Mouse (Mus musculus) embryonic facial prominence, embryonic 15.5 days (tissue): ENCODE data around the gene Mmp24. TPM values are rescaled to one million over a fixed set of nuclear protein-coding genes. Genes with fewer than 3 reads are reported as not detected.

Experiments
- ATAC-seq: fragments of 200-750 bp; cut with Nextera tagmentation; 2 replicates; pipeline ENCODE4 v1.8.0; 2017; ENCODE audit warnings: low read depth, moderate TSS enrichment; ENCODE audit not compliant: insufficient number of reproducible peaks, low FRiP score, low TSS enrichment
- H3K27ac ChIP-seq: fragments of 300-500 bp; sonication (generic); replicated peaks from 2 replicates; pipeline ENCODE4 v1.5.1; 2015; ENCODE audit warnings: mild to moderate bottlenecking, inconsistent platforms
- H3K27me3 ChIP-seq: fragments of 300-500 bp; sonication (generic); 2 replicates; pipeline ENCODE4 v1.6.1; 2015; ENCODE audit warnings: inconsistent platforms
- H3K36me3 ChIP-seq: fragments of 300-500 bp; sonication (generic); 2 replicates; pipeline ENCODE4 v1.6.1; 2015; ENCODE audit warnings: mild to moderate bottlenecking, inconsistent platforms
- H3K4me1 ChIP-seq: fragments of 300-500 bp; sonication (generic); 2 replicates; pipeline ENCODE4 v1.6.1; 2015; ENCODE audit warnings: inconsistent platforms
- H3K4me2 ChIP-seq: fragments of 300-500 bp; sonication (generic); replicated peaks from 2 replicates; pipeline ENCODE4 v1.6.1; 2015; ENCODE audit warnings: mild to moderate bottlenecking, inconsistent platforms
- H3K4me3 ChIP-seq: fragments of 300-500 bp; sonication (generic); replicated peaks from 2 replicates; pipeline ENCODE4 v1.5.1; 2015; ENCODE audit warnings: mild to moderate bottlenecking, inconsistent platforms
- H3K9ac ChIP-seq: fragments of 300-500 bp; sonication (generic); 2 replicates; pipeline ENCODE4 v1.6.1; 2015; ENCODE audit warnings: inconsistent platforms
- H3K9me3 ChIP-seq: fragments of 300-500 bp; sonication (generic); replicated peaks from 2 replicates; pipeline ENCODE4 v1.6.1; 2016; ENCODE audit warnings: inconsistent platforms
- WGBS: fragments of 180-500 bp; shearing (Covaris S2); methylation state at CpG from one replicate; pipeline ENCODE4 v1.1.7; 2015; 5-methylcytosine and 5-hydroxymethylcytosine counted together
- polyA plus RNA-seq: library from polyadenylated mRNA; unstranded; fragments of >200 nt; fragmentation: Nextera tagmentation; extraction: Ambion mirVana; gene quantifications from 2 replicates; pipeline ENCODE4 v1.2.1, GENCODE M21; 2015

Mmp24 gene
- polyA plus RNA-seq, 1 experiment from 2014 or later: 0.11 TPM

GRCm38 (mm10) chr2:155817301-155818245, 42.4 kb downstream of the Mmp24 start:
- Histone ChIP-seq H3K9ac (no peak overlapping the region), H3K4me3 (peak overlapping the region; percentile 78), H3K4me1 (peaks cover 18% of the 10 kb centered on the region), H3K4me2 (no peak overlapping the region), H3K36me3 (peaks cover 30% of the 10 kb centered on the region), H3K27me3 (no peaks in the 10 kb centered on the region), H3K9me3 (no peaks in the 10 kb centered on the region), H3K27ac (no peak overlapping the region)
- no peak for ATAC-seq
- 81% methylated on average over 10 of the region's 10 CpGs for WGBS

GRCm38 (mm10) chr2:155818596-155819391, 43.7 kb downstream of the Mmp24 start:
- peak overlapping the region; percentile 78 for H3K4me3 ChIP-seq
- ATAC-seq: peak; percentile 92
- under 1% methylated on average over 37 of the region's 37 CpGs for WGBS
- peaks cover 42% of the 10 kb centered on the region for H3K36me3 ChIP-seq
- no peaks in the 10 kb centered on the region for H3K27me3 ChIP-seq
- H3K9ac ChIP-seq: peak overlapping the region; percentile 74
- no peaks in the 10 kb centered on the region for H3K9me3 ChIP-seq
- H3K4me1 ChIP-seq: peaks cover 18% of the 10 kb centered on the region
- H3K4me2 ChIP-seq: peak overlapping the region; percentile 76
- peak overlapping the region; percentile 82 for H3K27ac ChIP-seq

GRCm38 (mm10) chr2:155819392-155819448, 44.1 kb downstream of the Mmp24 start, which contains the start of gene BC029722:
TSS of gene BC029722 (minus strand) at chr2:155819426.
- Histone ChIP-seq H3K9ac (peak within 1 kb of the TSS; percentile 74), H3K9me3 (no peaks in the 10 kb centered on the region), H3K4me1 (peaks cover 18% of the 10 kb centered on the region), H3K36me3 (peaks cover 46% of the 10 kb centered on the region), H3K27ac (peak within 1 kb of the TSS; percentile 82), H3K4me3 (peak within 1 kb of the TSS; percentile 78), H3K4me2 (peak within 1 kb of the TSS; percentile 76), H3K27me3 (no peaks in the 10 kb centered on the region)
- ATAC-seq: no peak

GRCm38 (mm10) chr2:155819449-155820251, 44.5 kb downstream of the Mmp24 start:
- H3K4me3 ChIP-seq: peak overlapping the region; percentile 78
- ATAC-seq: no peak
- peak overlapping the region; percentile 82 for H3K27ac ChIP-seq
- WGBS: 56% methylated on average over 6 of the region's 6 CpGs
- H3K9me3 ChIP-seq: no peaks in the 10 kb centered on the region
- peak overlapping the region; percentile 76 for H3K4me2 ChIP-seq
- peaks cover 18% of the 10 kb centered on the region for H3K4me1 ChIP-seq
- 0 out of 2 replicates have a peak overlapping the region, but pooled peaks have one; percentile 6 for H3K9ac ChIP-seq
- peaks cover 46% of the 10 kb centered on the region for H3K36me3 ChIP-seq
- no peaks in the 10 kb centered on the region for H3K27me3 ChIP-seq

- 79% methylated on average over 5 of the region's 5 CpGs for WGBS
- no peak overlapping the region for H3K4me3 ChIP-seq
- H3K9ac ChIP-seq: no peak overlapping the region
- ATAC-seq: no peak
- H3K4me1 ChIP-seq: peaks cover 25% of the 10 kb centered on the region
- H3K36me3 ChIP-seq: peaks cover 46% of the 10 kb centered on the region
- H3K9me3 ChIP-seq: no peaks in the 10 kb centered on the region
- no peak overlapping the region for H3K4me2 ChIP-seq
- no peaks in the 10 kb centered on the region for H3K27me3 ChIP-seq
- no peak overlapping the region for H3K27ac ChIP-seq
Measured at GRCm38 (mm10) chr2:155820779-155821178, 45.6 kb downstream of the Mmp24 start.

- Histone ChIP-seq H3K36me3 (peaks cover 46% of the 10 kb centered on the region), H3K27me3 (no peaks in the 10 kb centered on the region), H3K4me1 (peaks cover 25% of the 10 kb centered on the region), H3K4me2 (no peak overlapping the region), H3K4me3 (no peak overlapping the region), H3K27ac (no peak overlapping the region), H3K9ac (no peak overlapping the region), H3K9me3 (no peaks in the 10 kb centered on the region)
- WGBS: 93% methylated on average over 8 of the region's 8 CpGs
- ATAC-seq: no peak
Measured at GRCm38 (mm10) chr2:155823722-155824121, 48.6 kb downstream of the Mmp24 start.

- Histone ChIP-seq H3K27ac (peak overlapping the region; percentile 94), H3K4me2 (peak overlapping the region; percentile 82), H3K36me3 (peaks cover 31% of the 10 kb centered on the region), H3K9ac (peak overlapping the region; percentile 87), H3K4me1 (peaks cover 18% of the 10 kb centered on the region), H3K4me3 (peak overlapping the region; percentile 85), H3K27me3 (no peaks in the 10 kb centered on the region), H3K9me3 (no peaks in the 10 kb centered on the region)
- peak; percentile 21 for ATAC-seq
- WGBS: 2% methylated on average over 52 of the region's 52 CpGs
Measured at GRCm38 (mm10) chr2:155825904-155826629, 50.9 kb downstream of the Mmp24 start.

GRCm38 (mm10) chr2:155826630-155827424, 51.7 kb downstream of the Mmp24 start, which contains the start of gene Eif6:
TSS of gene Eif6 (minus strand) at chr2:155826925.
- Histone ChIP-seq H3K27ac (peak within 1 kb of the TSS; percentile 94), H3K4me1 (peaks cover 18% of the 10 kb centered on the region), H3K9ac (peak within 1 kb of the TSS; percentile 87), H3K36me3 (peaks cover 23% of the 10 kb centered on the region), H3K4me2 (peak within 1 kb of the TSS; percentile 82), H3K9me3 (no peaks in the 10 kb centered on the region), H3K4me3 (peak within 1 kb of the TSS; percentile 85), H3K27me3 (no peaks in the 10 kb centered on the region)
- ATAC-seq: peak; percentile 91
- 2% methylated on average over 27 of the region's 27 CpGs for WGBS

GRCm38 (mm10) chr2:155830841-155831240, 55.7 kb downstream of the Mmp24 start:
- Histone ChIP-seq H3K4me1 (peaks cover 14% of the 10 kb centered on the region), H3K9ac (no peak overlapping the region), H3K27ac (no peak overlapping the region), H3K4me3 (no peak overlapping the region), H3K36me3 (no peaks in the 10 kb centered on the region), H3K4me2 (no peak overlapping the region), H3K27me3 (no peaks in the 10 kb centered on the region), H3K9me3 (no peaks in the 10 kb centered on the region)
- WGBS: 76% methylated on average over 8 of the region's 8 CpGs
- ATAC-seq: no peak

- Histone ChIP-seq H3K9ac (no peak overlapping the region), H3K27me3 (no peaks in the 10 kb centered on the region), H3K36me3 (no peaks in the 10 kb centered on the region), H3K4me2 (no peak overlapping the region), H3K4me3 (no peak overlapping the region), H3K27ac (no peak overlapping the region), H3K4me1 (peaks cover 14% of the 10 kb centered on the region), H3K9me3 (no peaks in the 10 kb centered on the region)
- WGBS: 56% methylated on average over 9 of the region's 9 CpGs
- no peak for ATAC-seq
Measured at GRCm38 (mm10) chr2:155831302-155831701, 56.2 kb downstream of the Mmp24 start.
